Mouse (Mus musculus): ENCODE measurements around the gene Nmb.

GRCm38 (mm10) chr7:80885666-80886065 is 19.2 kb downstream of the Nmb start:
- TF ChIP-seq CTCF (IDR thresholded peaks at IDR 0.05; ENCODE audit: borderline replicate concordance, control insufficient read depth, extremely low read depth, insufficient read depth, low read length, poor library complexity): no peak
- no peak for TF ChIP-seq POLR2A (IDR thresholded peaks at IDR 0.05; ENCODE audit: control insufficient read depth, extremely low read depth, insufficient read depth, low read length, poor library complexity)

All from thymus, adult 2 months (tissue).